Mouse (Mus musculus) brain, embryonic 14.5 days (tissue): Measurements from ENCODE around the gene Jaml.

Experiments used
- CTCF ChIP-seq: fragments of 200-500 bp; IDR thresholded peaks from 2 replicates; pipeline ENCODE4 v1.5.1; 2012; ENCODE audit warnings: inconsistent platforms, mild to moderate bottlenecking, moderate library complexity, borderline replicate concordance; ENCODE audit not compliant: insufficient read depth, insufficient read length; ENCODE audit errors: extremely low read depth
- POLR2A ChIP-seq: fragments of 200-500 bp; IDR thresholded peaks from 2 replicates; pipeline ENCODE4 v1.6.1; 2012; ENCODE audit warnings: mild to moderate bottlenecking, inconsistent platforms, borderline replicate concordance; ENCODE audit not compliant: poor library complexity, insufficient read depth, insufficient read length, severe bottlenecking; ENCODE audit errors: extremely low read depth

DNA sequence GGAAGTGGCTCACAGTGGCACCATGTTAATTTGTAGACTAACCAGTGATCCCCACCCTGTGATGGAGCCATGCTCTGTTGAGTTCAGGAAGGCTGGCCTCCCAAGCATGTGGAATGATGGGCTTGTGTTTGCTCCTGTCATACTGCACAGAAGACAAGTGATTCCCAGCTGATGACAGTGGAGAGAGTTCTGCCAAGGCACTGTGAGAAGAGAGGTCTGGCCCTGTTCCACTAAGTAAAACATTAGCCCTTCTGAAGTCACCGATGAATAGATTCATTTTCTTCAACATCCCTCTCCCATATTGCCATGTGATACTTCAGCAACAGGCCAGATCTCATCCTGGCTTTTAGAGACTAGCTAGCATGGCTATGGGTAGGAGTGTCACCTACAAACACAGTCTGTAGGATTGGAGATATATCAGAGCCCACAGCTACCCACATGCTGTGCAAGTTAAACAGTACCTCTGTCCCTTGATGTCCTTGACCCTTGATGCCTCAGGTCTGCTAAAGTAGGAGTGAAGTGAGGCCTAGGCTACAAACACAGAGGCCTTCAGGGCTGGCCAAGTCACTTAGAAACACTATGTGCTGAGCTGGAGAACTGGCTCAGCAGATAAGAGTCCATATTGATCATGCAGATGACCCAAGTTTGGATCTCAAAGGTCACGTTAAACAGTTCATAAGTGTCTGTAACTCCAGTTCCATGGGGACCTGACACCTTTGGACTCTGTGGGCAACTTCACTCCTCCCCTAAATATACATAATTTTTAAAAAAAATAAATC, 26.8 kb downstream of the Jaml start:
- TF ChIP-seq CTCF (no peak), POLR2A (no peak)
